Mouse (Mus musculus) c-Kit-positive CD71-negative TER-119-negative erythroid progenitor cells, embryonic 14.5 days (primary cell): ENCODE measurements around the gene Ube2ql1.

Experiments
- DNase-seq: peaks from one replicate; pipeline ENCODE4 v3.0.0-alpha.2; 2013; ENCODE audit warnings: low read depth

Ube2ql1 gene

DNA sequence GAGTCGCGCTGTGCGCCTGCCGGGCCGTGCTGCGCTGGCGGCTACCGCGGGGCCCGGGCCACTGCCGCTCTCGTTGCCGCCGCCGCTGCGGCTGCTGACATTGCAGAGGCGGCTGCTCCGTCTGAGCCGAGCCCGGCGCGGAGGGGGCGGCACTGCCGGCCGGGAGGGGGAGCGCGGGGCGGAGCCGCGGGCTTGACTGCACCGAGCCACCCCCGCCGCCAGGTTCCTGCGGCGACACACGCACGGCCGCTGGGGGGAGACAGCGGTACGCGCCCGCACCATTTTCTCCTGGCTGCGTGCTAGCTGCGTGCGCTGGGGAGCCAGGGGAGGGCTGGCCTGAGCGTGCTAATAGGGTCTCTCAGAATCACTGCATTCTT is at the start of gene Ube2ql1:
TSS of gene Ube2ql1 (minus strand) at position 131 of the 377 bp plus-strand sequence.
- peak; percentile 40 for DNase-seq

DNA sequence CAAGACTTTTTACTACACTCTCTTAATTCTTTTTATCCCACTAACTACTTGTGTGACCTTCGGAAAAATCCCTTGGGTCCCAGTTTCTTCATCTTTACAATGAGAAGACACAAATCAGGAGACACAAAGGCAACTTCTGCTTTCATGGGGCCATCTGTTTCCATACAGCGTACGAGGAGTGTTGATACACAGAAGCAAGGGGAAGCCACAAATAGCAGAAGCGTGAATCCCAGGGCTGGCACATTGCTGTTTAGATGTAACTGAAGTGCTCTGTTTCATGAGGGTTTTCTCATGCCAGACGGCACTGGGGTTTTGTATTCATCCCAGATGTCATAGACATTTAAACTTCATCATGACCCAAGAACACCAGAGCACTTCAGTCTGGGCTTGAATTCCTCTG is 49.0 kb upstream of the Ube2ql1 start:
- DNase-seq, result no peak

DNA sequence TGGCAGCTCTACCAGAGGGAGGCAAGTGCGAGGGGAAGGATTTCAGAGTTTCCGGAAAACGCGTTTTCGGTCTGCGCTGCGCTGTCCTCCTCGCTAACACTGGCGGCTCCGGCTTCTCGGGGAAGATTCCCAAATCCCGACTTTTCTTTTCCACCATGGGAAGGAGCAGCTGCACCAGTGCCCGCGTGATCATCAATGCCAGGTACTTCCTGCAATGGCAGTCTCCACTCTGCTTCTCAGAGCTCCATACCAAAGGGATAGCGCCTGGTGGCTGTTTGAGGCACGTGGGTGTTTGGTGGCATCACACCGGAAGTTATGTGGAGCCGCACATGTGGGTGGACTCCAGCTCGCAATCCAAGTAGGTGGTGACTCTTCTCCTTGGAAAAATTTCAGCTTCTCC is 38.5 kb upstream of the Ube2ql1 start:
- no peak for DNase-seq

DNA sequence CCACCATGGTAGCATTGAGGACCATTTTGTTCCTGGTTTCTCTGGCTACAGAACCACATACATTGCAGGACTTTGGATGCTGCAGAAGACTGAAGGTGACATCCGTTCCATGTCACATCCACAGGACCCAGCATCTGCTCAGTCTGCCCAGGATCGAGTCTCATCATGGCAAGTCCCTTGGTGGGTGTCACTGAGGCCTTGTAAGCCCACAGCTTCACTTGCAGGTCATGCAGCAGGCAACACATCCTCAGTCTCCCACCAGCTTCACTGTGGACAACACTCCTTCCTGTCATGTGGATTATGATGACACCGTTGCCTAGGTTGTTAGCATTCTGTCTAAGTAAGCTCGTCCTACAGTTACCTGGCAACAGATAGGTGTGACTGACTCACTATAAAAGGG is 32.7 kb upstream of the Ube2ql1 start:
- no peak for DNase-seq

DNA sequence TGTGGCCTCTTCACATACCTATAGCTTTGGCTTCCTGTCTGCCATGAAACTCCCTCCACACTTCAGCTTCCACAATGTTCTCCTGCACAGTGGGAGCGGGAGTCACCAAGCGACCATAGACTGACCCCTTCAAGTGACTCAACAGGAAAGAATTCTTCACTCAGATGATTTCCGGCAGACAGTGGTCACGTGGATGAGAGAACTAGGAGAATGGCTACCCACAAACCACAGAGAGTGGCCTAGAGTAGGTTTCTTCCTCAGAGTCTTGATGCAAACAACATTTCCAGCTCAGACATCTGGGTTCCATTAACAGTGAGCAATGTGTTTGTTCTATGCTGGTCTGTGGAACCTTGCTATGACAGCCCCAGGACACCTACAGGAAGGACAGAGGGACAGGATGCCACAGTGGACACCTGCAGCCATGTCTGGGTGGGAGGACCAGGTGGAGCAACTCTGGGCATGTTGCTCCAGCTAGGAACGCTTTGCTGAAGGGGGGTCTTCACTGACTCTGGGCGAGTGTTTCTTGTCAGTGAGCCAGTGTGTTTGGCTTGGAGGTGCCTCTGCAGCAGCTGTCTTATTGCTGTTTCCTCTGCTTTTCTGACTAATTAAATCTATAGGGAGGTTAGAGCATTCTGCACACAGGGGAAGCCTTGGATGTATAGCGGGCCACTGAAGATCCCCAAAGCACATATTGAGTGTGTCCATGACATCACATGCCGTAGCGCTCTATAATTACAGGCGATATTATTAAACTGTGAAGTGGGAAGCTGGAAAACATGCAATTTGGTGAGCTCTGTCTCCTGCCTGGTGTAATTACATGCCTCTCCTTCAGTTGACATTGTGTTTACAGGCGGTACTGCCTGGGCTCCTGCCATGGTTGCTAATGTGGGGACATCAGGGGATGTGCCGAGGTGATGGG is 31.1 kb upstream of the Ube2ql1 start:
- DNase-seq, result no peak

DNA sequence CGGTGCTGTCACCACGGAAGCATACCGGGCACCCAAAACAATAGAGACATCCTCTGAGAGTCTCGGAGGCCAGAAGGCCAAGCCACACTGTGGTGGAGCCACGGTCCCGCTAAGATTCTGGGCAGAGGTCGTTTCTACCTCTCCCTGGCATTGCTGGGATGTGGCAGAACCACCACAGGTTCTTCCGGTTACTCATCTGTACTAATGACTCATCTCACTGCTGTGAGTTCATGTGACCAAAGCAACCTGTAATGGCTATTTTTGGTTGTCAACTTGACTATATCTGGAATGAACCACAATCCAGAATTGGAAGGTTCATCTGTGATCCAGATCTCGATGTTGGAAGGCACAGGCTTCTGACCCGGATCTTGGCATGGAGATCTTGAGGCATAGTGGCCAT is 28.5 kb upstream of the Ube2ql1 start:
- DNase-seq, result no peak

DNA sequence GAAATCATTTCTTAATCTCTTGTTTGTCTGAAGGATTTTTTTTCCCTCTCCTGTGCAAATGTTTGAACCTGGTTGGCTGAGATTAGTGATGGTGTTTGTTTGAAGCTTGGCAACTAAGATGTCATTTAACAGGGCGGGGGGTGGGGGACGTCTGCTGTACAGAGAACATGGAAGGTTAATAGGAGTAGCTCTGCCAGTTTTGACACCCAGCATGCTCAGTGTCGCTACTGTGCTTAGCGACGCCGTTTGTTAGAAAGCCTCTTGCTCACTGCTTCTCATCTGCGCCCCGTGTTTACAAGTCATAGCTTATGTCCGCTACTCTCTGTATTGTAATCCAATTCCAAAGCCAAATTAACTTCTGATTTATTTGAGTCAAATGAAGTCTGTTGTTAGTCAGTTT is 25.0 kb upstream of the Ube2ql1 start:
- no peak for DNase-seq

DNA sequence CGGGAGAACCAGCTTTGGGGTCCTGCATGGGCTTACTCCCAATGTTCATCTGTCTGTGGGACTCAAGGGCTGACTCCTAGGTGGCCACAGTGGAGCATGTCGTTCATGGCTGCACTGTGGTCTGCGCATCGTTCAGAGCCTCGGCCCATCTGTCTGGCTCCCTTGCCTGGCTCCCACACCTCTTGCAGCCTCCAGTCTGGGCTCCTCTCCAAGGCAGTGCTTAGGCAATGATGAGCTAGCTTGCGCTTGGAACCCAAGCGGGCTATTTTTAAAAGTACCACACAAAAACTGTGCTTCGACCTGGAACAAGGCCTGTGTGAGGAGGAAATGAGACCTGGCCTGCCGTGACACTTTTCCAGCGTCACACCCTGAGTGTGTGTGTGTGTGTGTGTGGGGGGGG is 21.7 kb upstream of the Ube2ql1 start:
- DNase-seq, result no peak

DNA sequence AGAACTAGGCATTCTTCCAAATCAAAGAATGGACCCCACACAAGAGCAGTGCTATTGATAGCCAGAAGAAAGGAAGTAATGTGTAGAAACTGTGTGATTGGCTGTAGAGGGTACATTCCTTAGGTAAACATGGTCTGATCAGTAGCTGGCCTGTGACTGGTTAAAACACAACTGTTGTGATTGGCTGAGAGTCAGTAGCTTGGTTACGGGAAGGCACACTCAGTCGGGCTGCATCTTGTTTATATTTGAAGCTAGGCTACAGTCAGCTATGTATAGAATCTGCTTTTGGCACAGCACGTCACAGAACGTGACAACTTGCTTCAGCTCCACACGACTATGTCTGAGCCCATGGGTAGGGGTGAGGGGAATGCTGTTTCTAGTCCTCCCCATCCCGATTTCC is 19.3 kb upstream of the Ube2ql1 start:
- DNase-seq, result no peak

DNA sequence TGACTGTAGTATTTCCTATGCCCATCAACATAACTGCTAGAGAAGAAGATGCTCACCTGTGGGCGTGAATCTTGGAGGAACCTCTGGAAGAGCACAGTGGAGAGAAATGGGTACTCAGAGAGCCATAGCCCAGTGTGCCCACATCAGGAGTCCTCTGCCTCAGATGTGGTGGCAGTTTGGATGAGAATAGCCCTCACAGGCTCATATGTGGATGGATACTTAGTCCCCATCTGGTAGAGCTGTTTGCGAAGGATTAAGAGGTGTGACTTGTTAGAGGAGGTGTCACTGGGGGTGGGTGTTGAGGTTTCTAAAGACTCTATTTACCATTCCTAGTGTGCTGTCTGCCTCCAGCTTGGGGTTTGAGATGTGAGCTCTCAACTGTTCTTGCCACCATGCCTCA is 13.2 kb upstream of the Ube2ql1 start:
- DNase-seq, result no peak

DNA sequence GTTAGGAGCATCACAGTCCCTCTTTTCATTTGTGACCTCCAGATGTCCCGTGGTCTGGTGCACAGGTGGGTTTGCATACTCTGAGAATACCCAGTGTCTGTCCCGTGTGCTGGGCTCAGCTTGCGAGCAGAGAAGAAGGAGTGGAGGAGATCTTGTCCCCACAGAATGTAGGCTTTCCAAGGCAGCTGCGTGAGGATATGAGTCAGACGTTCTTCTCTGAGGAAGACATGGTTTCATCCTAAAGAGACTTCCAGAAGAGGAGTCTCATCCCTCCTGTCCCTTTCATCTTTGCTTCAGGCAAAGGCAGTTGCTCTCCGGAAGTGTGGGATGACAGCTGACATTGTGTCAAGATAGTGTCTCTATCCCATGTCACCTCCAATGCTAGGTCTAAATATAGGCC is 11.8 kb upstream of the Ube2ql1 start:
- DNase-seq, result no peak

DNA sequence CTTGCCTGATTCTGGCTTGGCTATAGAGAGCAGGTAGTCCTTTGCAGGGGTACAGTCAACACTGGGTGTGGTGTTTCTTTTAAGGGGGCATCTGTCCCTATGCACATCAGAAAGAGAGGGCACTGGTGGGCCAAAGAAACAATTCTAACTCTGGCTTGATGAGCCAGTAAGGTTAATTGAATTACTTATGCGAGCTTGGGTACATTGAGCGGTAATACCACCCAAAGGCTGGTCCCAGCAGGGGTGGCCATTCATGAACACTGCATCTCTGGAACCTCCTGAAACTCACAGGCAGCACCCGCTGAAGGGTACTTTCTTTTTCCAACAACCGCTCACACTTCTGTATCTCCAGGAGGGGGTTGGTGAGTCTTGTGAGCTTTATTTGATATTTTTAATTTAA is 9.1 kb upstream of the Ube2ql1 start:
- no peak for DNase-seq

DNA sequence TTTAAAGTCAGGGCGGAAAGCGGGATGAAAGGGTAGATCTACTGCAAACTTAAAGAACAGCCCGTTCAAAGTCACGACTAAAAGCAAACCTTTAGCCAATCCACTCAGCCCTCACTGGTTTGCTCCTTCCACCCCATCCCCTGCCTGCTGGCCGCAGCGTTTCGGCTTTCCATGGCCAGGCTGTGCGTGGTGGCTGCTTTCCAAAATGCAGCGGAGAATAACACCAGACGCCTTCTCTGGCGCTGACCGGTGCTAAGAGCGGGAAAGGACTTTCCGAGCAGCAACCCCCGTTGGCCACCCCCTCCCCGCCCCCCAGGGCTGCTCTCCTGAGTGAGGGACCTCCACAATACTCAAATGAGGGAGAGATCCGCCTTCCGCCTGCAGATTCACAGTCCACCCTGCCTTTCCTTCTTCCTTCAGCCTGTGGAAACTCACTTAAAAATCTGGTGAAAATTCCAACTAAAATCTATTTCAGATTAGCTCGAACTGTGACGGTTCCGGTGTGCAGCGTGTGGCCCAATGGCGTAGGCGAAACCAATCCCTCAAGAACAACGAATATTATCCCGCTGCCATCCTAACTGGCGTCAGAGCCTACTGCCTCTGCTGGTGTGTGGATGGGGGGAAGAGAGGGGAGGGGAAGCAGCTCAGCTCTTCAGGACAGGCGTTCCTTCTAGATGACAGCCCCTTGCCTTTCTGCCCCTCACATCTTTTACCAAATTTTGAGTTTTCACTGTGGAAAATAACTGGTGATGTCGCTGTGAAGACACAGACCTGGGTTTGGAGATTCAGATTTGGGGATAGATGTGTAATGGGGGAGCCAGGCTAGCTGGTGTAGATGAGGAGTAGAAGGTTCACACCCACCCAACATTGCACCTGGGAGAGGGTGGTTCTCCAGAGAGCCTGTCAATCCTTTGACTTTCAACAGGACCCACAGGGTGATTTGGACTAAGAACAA is 919 bp upstream of the Ube2ql1 start:
- DNase-seq, result no peak

DNA sequence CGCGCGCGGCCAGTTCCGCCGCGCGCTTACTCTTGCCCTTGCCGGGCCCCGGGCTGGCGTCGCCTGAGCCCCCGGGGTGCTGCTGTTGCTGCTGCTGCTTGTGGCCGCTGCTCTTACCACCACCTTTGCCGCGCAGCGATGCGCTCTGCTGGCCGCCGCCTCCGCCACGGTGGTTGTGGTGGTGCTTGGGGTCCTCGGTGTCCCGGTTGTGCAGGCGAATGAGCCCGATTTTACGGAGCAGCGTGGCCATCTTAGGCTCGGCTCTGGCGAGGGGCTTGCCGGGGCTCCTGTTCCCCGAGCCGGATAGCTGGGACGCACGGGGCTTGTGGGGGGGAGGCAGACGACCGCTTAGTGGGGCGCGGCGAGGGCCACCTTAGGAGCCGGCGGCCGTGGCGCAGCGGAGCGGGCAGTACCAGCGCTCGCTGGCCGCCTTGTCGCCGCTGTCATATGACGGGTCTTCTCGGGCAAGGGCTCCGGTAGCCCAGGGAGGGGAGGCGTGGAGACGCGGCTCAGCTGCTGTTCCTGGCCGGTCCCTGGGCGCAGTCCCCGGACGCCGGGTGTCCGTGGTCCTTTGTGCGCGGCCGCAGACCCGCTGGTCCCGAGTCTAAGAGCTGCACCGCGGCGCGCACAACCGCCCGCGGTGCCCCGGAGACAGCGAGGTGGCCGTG is 464 bp downstream of the Ube2ql1 start:
- no peak for DNase-seq

DNA sequence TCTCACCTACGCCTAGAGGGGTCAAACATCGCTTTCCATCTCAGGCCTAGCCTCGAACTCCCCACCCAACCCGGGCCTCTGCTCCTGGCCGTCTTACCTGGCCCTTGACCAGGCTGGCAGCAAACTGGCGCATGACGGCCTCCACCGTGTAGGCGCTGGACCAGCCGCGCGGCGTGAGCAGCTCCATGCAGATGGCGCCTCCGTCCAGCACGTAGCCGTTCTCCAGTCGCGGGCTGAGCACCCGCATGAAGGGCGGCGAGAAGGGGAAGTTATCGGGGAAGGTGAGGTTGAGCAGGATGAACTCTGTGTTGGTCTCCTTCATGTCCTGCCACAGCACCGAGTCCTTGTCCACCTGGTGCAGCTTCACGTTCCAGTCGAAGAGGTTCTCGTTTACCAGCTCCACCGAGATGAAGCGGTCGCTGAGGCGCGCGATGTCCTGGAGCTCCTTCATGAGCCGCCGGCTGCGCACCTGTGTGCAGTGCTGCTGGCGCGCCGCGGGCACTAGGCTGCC is 1.2 kb downstream of the Ube2ql1 start:
- DNase-seq, result no peak

DNA sequence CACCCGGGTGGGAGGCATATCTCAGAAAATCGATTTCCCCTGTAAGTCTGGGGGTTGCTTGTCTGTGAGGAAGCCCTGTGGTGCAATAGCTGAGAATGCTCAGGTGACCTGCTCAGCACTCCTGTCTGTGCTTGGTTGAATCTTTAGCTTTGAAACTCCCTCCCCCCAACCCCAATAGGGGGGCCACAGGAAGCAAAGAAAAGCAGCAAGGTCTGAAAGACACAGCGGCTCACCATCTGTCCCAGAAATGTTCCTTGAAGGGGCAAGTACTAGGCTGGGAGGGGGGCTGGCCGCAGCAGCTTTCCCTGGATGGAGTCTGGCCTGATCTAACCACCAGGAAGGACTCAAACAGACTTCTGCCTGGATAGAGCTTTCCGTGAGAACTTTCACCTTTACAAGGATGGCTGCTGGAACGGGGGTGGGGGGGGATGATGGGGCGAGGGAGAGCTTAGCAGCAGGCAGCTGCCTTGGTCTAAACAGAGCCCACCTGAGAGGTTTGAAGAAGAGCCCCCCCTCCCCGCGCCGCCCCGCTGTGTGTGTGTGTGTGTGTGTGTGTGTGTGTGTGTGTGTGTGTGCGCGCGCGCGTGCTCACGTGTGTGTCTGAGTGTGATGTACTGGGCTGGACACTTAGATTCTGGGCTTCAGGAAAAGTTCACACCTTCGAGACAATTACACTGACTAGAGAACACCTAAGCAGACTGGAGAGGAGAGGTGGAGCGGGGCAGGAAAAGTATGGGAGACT is 2.1 kb downstream of the Ube2ql1 start:
- DNase-seq, result no peak

DNA sequence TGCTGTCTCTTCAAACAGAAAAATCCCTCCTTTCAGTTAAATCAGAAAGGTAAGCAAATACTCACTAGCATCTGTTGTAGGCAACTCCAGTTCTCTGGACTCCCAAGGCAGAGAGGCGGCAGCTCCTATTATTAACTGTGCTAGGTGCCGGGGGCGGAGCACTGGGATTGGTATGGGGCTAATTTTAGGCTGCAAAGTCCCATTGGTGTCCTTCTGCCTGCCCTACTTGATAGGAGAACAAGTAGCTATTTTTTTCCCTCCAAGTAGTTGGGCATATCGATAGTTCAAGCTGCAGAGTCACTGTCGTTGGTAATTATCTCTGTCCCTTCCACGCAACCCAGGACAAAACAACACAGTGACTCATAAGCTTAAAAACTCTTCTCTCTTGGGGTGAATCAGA is 7.1 kb downstream of the Ube2ql1 start:
- DNase-seq, result no peak

DNA sequence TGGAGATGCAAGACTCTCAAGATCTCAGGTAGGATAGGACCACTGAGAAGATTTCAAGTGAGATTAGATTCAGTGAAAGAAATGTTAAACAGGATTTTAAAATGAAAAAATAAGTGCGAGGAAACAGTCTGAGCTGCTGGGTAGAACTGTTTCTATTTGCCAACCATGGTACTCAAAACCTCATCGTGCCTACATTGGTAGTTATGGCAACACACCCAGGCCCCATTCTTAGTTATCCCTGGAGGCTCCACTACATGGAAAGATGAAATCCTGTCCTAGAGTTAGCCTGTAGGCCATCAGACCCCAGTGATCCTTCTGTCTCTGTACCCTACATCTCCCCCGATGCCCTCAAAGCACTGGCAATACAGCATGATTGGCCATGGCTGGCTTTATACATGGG is 14.3 kb downstream of the Ube2ql1 start:
- DNase-seq, result no peak

DNA sequence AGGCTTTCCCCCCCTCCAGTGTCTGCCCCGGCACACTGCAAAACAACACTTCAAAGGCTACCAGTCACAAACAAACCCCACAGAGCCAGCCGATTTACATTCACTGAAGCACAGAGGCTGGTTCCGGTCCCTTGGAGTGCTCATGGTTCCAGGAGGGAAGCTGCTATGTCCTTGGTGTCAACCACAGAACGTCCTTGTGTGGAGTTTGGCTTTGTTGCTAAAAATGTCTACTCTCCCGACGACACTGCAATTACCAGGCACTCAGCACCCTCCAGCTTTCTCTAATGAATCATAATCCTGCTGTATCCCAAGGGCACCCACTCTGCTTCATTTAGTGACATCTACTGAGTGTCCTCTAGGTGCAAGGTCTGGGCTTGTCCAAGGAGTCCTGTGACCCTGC is 18.5 kb downstream of the Ube2ql1 start:
- no peak for DNase-seq

DNA sequence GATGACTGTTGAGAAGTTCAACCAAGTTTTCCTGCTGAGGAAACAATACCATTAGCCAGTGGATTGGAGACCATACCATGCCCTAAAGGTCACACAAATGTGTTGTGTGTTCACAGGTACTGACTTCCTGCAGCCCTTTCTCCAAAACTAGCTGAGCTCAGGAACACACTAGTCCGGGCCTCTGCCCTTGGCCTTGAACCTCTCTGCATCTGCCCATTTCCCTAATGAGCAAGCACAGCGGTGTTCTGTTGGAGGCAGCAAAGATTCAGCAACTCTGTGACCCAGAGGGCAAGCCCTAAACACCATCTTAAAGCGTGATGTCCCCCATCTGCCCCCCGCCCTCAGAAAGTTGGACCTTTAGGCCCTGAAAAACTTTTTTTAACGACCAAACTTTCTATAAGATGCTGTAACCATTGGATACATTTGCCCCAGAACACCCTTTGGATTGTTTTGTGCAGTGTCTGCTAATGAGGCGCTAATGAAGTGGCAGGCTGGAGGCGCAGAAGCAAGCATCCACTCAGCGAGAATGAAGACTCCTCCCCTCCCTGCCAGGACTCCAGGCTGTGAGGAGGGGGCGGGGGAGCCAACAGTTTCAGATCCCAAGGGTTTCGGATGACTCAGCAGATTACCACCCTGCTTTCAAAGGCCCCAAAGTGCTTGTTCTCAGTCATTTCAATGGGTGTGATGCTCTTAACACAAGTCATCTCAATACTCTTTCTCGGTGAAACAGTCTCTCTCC is 21.7 kb downstream of the Ube2ql1 start:
- DNase-seq, result no peak

DNA sequence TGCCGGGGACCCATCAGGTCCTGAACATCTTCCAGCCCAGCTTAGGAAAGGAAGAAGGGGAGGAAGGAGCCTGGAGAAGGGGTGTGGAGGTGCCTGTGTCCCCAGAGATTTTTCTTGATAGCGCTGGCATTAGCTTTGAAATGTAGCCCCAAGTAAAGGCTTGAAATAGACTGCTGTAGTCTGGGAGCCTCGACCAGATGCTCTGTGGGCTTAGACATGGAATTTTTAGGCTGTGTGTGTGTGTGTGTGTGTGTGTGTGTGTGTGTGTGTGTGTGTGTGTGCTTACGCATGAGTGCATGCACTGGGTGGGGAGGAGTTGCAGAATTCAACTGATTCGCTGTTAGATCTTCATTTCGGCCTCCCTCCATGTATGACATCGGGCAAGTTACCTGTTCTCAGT is 31.5 kb downstream of the Ube2ql1 start:
- no peak for DNase-seq
